Mouse (Mus musculus) CH12.LX (cell line): Measurements from ENCODE around the gene Mbd4. TPM values are rescaled to one million over a fixed set of nuclear protein-coding genes. Genes with fewer than 3 reads are reported as not detected.

Source experiments
- DNase-seq: peaks from one replicate; pipeline ENCODE4 v3.0.0-alpha.2; 2013; ENCODE audit errors: extremely low read depth
- H3K27ac ChIP-seq: 2 replicates; pipeline ENCODE4 v1.5.1; 2012; ENCODE audit warnings: low read depth, mild to moderate bottlenecking, control low read depth, moderate library complexity; ENCODE audit not compliant: insufficient read depth
- H3K27me3 ChIP-seq: replicated peaks from 2 replicates; pipeline ENCODE3; 2012; ENCODE audit warnings: inconsistent platforms
- H3K36me3 ChIP-seq, 2 experiments: replicated peaks in 1 of 2; 2 replicates each; pipeline versions ENCODE3 to v1.6.1; 2012; ENCODE audit warnings: inconsistent platforms in 1 of 2, low read length in 1 of 2, mild to moderate bottlenecking in 1 of 2, mixed read lengths in 1 of 2, moderate library complexity in 1 of 2; ENCODE audit not compliant: control insufficient read depth in 1 of 2, insufficient read depth in 1 of 2
- H3K4me1 ChIP-seq, 2 experiments: 2 replicates each; pipeline ENCODE4 v1.6.1; 2012; ENCODE audit warnings: inconsistent platforms in 1 of 2, moderate library complexity in 1 of 2; ENCODE audit not compliant: insufficient read depth in 2 of 2, control insufficient read depth in 1 of 2
- H3K4me2 ChIP-seq: 2 replicates; pipeline ENCODE4 v1.6.1; 2012; ENCODE audit warnings: low read depth, mild to moderate bottlenecking, control low read depth; ENCODE audit not compliant: poor library complexity, insufficient read depth, severe bottlenecking
- H3K4me3 ChIP-seq, 3 experiments: fragments of 150-350 bp in 1 of 3; sonication (generic) in 1 of 3; replicated peaks in 1 of 3; 2 replicates each; pipeline versions ENCODE3 to v1.5.1; 2011 to 2012; ENCODE audit warnings: low read depth in 2 of 3, low read length in 2 of 3, mild to moderate bottlenecking in 2 of 3, moderate library complexity in 2 of 3, control low read depth in 1 of 3, improper control_type of control experiment in 1 of 3, inconsistent platforms in 1 of 3, mixed read lengths in 1 of 3; ENCODE audit not compliant: poor library complexity in 1 of 3
- H3K79me2 ChIP-seq: replicated peaks from 2 replicates; pipeline ENCODE4 v1.6.1; 2012; ENCODE audit warnings: mild to moderate bottlenecking, moderate library complexity; ENCODE audit not compliant: control insufficient read depth, poor library complexity, insufficient read depth, severe bottlenecking; ENCODE audit errors: extremely low read depth
- H3K9ac ChIP-seq: 2 replicates; pipeline ENCODE4 v1.6.1; 2012; ENCODE audit warnings: low read depth, mild to moderate bottlenecking, control low read depth, moderate library complexity; ENCODE audit not compliant: insufficient read depth
- H3K9me3 ChIP-seq: replicated peaks from 2 replicates; pipeline ENCODE3; 2012; ENCODE audit warnings: low read length, inconsistent platforms, mixed read lengths
- CHD2 ChIP-seq: IDR thresholded peaks from 2 replicates; pipeline ENCODE4 v1.6.1; 2011; ENCODE audit warnings: low read length, improper control_type of control experiment
- E2F4 ChIP-seq: IDR thresholded peaks from 2 replicates; pipeline ENCODE4 v1.6.1; 2011; ENCODE audit warnings: low read depth, low read length, improper control_type of control experiment; ENCODE audit not compliant: insufficient replicate concordance
- ELF1 ChIP-seq: IDR thresholded peaks from 2 replicates; pipeline ENCODE4 v1.6.1; 2014; ENCODE audit warnings: low read depth, mild to moderate bottlenecking, inconsistent platforms, low read length, improper control_type of control experiment
- HCFC1 ChIP-seq: IDR thresholded peaks from 2 replicates; pipeline ENCODE4 v1.6.1; 2012; ENCODE audit warnings: low read depth, mild to moderate bottlenecking, inconsistent platforms, low read length, improper control_type of control experiment
- IRF4 ChIP-seq: IDR thresholded peaks from 2 replicates; pipeline ENCODE4 v1.6.1; 2014; ENCODE audit warnings: low read depth, mild to moderate bottlenecking, inconsistent platforms, low read length, improper control_type of control experiment
- JUN ChIP-seq: IDR thresholded peaks from 2 replicates; pipeline ENCODE4 v1.6.1; 2011; ENCODE audit warnings: low read depth, mild to moderate bottlenecking, low read length, improper control_type of control experiment, moderate library complexity; ENCODE audit not compliant: insufficient read depth
- JUND ChIP-seq: conservative IDR thresholded peaks from 2 replicates; pipeline ENCODE4 v1.6.1; 2011; ENCODE audit warnings: low read depth, low read length, improper control_type of control experiment
- MAFK ChIP-seq: IDR thresholded peaks from 2 replicates; pipeline ENCODE4 v1.6.1; 2011; ENCODE audit warnings: low read length, improper control_type of control experiment; ENCODE audit not compliant: insufficient replicate concordance
- MAX ChIP-seq: IDR thresholded peaks from 2 replicates; pipeline ENCODE4 v1.6.1; 2011; ENCODE audit warnings: low read length, improper control_type of control experiment
- MEF2A ChIP-seq: IDR thresholded peaks from 2 replicates; pipeline ENCODE4 v1.6.1; 2014; ENCODE audit warnings: low read depth, mild to moderate bottlenecking, inconsistent platforms, low read length, improper control_type of control experiment, borderline replicate concordance
- MXI1 ChIP-seq: IDR thresholded peaks from 2 replicates; pipeline ENCODE4 v1.6.1; 2011; ENCODE audit warnings: mild to moderate bottlenecking, low read depth, low read length, improper control_type of control experiment
- POLR2AphosphoS2 ChIP-seq: IDR thresholded peaks from 2 replicates; pipeline ENCODE4 v1.6.1; 2011; ENCODE audit warnings: low read depth, low read length, improper control_type of control experiment
- RAD21 ChIP-seq: IDR thresholded peaks from 2 replicates; pipeline ENCODE4 v1.6.1; 2011; ENCODE audit warnings: low read depth, mild to moderate bottlenecking, low read length, improper control_type of control experiment, moderate library complexity
- TBP ChIP-seq: conservative IDR thresholded peaks from 2 replicates; pipeline ENCODE4 v1.6.1; 2011; ENCODE audit warnings: low read depth, low read length, improper control_type of control experiment
- TCF12 ChIP-seq: IDR thresholded peaks from 2 replicates; pipeline ENCODE4 v1.6.1; 2014; ENCODE audit warnings: low read depth, mild to moderate bottlenecking, inconsistent platforms, low read length, improper control_type of control experiment
- dilution Hi-C: fragments of 300-500 bp; cut with MboI; formaldehyde crosslinking; loops from 2 replicates; pipeline ENCODE4 v1.14.3; 2020; ENCODE audit warnings: low sequenced_read_pairs; ENCODE audit not compliant: extremely low pct_unique_long_range_greater_than_20kb, extremely low pct_ligation_motif_present
- in situ Hi-C: fragments of 300-500 bp; cut with MboI; formaldehyde crosslinking; loops from 3 replicates; pipeline ENCODE4 v1.14.3; 2019; ENCODE audit warnings: low sequenced_read_pairs, low pct_ligation_motif_present, low pct_unique_long_range_greater_than_20kb, mixed read lengths
- polyA plus RNA-seq: library from polyadenylated mRNA; unstranded; fragments of >175 nt; gene quantifications from 2 replicates; pipeline ENCODE4 v1.2.1, GENCODE M21; 2012; ENCODE audit warnings: low read depth; ENCODE audit not compliant: insufficient read length
- total RNA-seq, 2 experiments: library from RNA; depleted of rRNA; stranded (reverse); fragments of 300-350 nt in 1 of 2; fragments of >200 nt in 1 of 2; gene quantifications; 2 replicates each; pipeline ENCODE4 v1.2.3; 2012 to 2014

The Mbd4 gene
- total and polyA plus RNA-seq, 3 experiments: 7.3 to 12.2 (median 8.6) TPM

- DNase-seq: no peak
- peaks cover 9 to 30% of the 10 kb centered on the region in 2 experiments for H3K36me3 ChIP-seq
- no peak within 1 kb of the TSS for H3K27ac ChIP-seq
- H3K9me3 ChIP-seq: no peaks in the 10 kb centered on the region
- no peak within 1 kb of the TSS for H3K4me3 ChIP-seq
- H3K79me2 ChIP-seq: no peaks in the 10 kb centered on the region
- TF ChIP-seq CHD2 (no peak), JUN (no peak)
- H3K9ac ChIP-seq: no peak within 1 kb of the TSS
- in situ Hi-C loops (no loop called here), dilution Hi-C loops (no loop called here)
- no peaks in the 10 kb centered on the region for H3K27me3 ChIP-seq
- H3K4me1 ChIP-seq: peaks cover 0 to 9% of the 10 kb centered on the region in 2 experiments; a peak in 3 of 4 replicates
- no peak within 1 kb of the TSS for H3K4me2 ChIP-seq
Measured at GRCm38 (mm10) chr6:115838161-115838597, 15.0 kb downstream of the Mbd4 start, which contains the start of gene Efcab12. Gene Efcab12 (minus strand): TSS chr6:115838412.

- no peaks in the 10 kb centered on the region for H3K79me2 ChIP-seq
- no peak overlapping the region for H3K4me3 ChIP-seq
- in situ Hi-C loops: no loop called here
- dilution Hi-C loops: no loop called here
- H3K9me3 ChIP-seq: no peaks in the 10 kb centered on the region
- H3K36me3 ChIP-seq: peaks cover 0 to 8% of the 10 kb centered on the region in 2 experiments
- DNase-seq: no peak
- H3K4me1 ChIP-seq: peaks cover 0 to 25% of the 10 kb centered on the region in 2 experiments; a peak in 3 of 4 replicates
- H3K27me3 ChIP-seq: no peaks in the 10 kb centered on the region
- H3K4me2 ChIP-seq: no peak overlapping the region
- H3K27ac ChIP-seq: no peak overlapping the region
- TF ChIP-seq RAD21 (no peak), ELF1 (no peak), CHD2 (no peak), IRF4 (no peak), MEF2A (no peak), MAFK (no peak), TCF12 (no peak), POLR2AphosphoS2 (no peak), E2F4 (no peak), HCFC1 (no peak), MAX (no peak), JUND (no peak), MXI1 (no peak), TBP (no peak)
- H3K9ac ChIP-seq: no peak overlapping the region
Measured at GRCm38 (mm10) chr6:115833861-115834260, 19.3 kb downstream of the Mbd4 start.
